Mouse (Mus musculus): ENCODE results near the gene Plk1.
A peak's percentile ranks its signal among the peaks of the same experiment; 100 is the strongest.

Plk1 gene

GRCm38 (mm10) chr7:122158915-122159902, at the start of gene Plk1:
TSS of gene Plk1 (plus strand) at chr7:122159439.
- peak; percentile 86 for DNase-seq

GRCm38 (mm10) chr7:122123518-122123917, 35.7 kb upstream of the Plk1 start:
- DNase-seq = no peak

GRCm38 (mm10) chr7:122125636-122126035, 33.6 kb upstream of the Plk1 start:
- no peak for DNase-seq

- no peak for DNase-seq
These were observed 32.3 kb upstream of the Plk1 start for GRCm38 (mm10) chr7:122126946-122127345.

GRCm38 (mm10) chr7:122131834-122132233, 27.4 kb upstream of the Plk1 start:
- no peak for DNase-seq

- peak; percentile 98 for DNase-seq
These were observed 26.5 kb upstream of the Plk1 start, which contains the start of the genes Palb2 and Dctn5 for GRCm38 (mm10) chr7:122132497-122133337. TSS of gene Palb2 (minus strand) at chr7:122132985. TSS of gene Dctn5 (plus strand) at chr7:122133041.

- DNase-seq = no peak
These were observed 26.0 kb upstream of the Plk1 start for GRCm38 (mm10) chr7:122133338-122133625.

- no peak for DNase-seq
These were observed 24.2 kb upstream of the Plk1 start for GRCm38 (mm10) chr7:122135070-122135469.

- no peak for DNase-seq
These were observed 22.2 kb upstream of the Plk1 start for GRCm38 (mm10) chr7:122137071-122137470.

- no peak for DNase-seq
These were observed 21.0 kb upstream of the Plk1 start for GRCm38 (mm10) chr7:122138190-122138589.

- DNase-seq = no peak
These were observed 18.2 kb upstream of the Plk1 start for GRCm38 (mm10) chr7:122140991-122141390.

GRCm38 (mm10) chr7:122152473-122152872, 6.8 kb upstream of the Plk1 start:
- no peak for DNase-seq

GRCm38 (mm10) chr7:122158488-122158887, 751 bp upstream of the Plk1 start:
- DNase-seq = no peak

GRCm38 (mm10) chr7:122160037-122160436, 798 bp downstream of the Plk1 start:
- no peak for DNase-seq

GRCm38 (mm10) chr7:122163766-122164165, 4.5 kb downstream of the Plk1 start:
- DNase-seq = no peak

- DNase-seq = no peak
These were observed 8.0 kb downstream of the Plk1 start for GRCm38 (mm10) chr7:122167203-122167602.

- no peak for DNase-seq
These were observed 11.5 kb downstream of the Plk1 start for GRCm38 (mm10) chr7:122170705-122171104.

- no peak for DNase-seq
These were observed 12.4 kb downstream of the Plk1 start for GRCm38 (mm10) chr7:122171613-122172012.

- no peak for DNase-seq
These were observed 21.5 kb downstream of the Plk1 start for GRCm38 (mm10) chr7:122180720-122181119.

GRCm38 (mm10) chr7:122184569-122184968, 25.3 kb downstream of the Plk1 start:
- DNase-seq = no peak

- no peak for DNase-seq
These were observed 26.8 kb downstream of the Plk1 start, which contains the start of gene Ern2 for GRCm38 (mm10) chr7:122186043-122186442. TSS of gene Ern2 (minus strand) at chr7:122186207.

GRCm38 (mm10) chr7:122189484-122189883, 30.2 kb downstream of the Plk1 start:
- DNase-seq = peak; percentile 62

GRCm38 (mm10) chr7:122191097-122191496, 31.9 kb downstream of the Plk1 start:
- DNase-seq = no peak

GRCm38 (mm10) chr7:122193919-122194318, 34.7 kb downstream of the Plk1 start:
- DNase-seq = no peak
